Mouse (Mus musculus) E14TG2a.4 (cell line): ENCODE data around the gene Mtcl1.

ENCODE experiments used
- CTCF ChIP-seq: conservative IDR thresholded peaks from 2 replicates; pipeline ENCODE4 v1.5.1; 2014; ENCODE audit warnings: low read length
- NANOG ChIP-seq: IDR thresholded peaks from 2 replicates; pipeline ENCODE4 v1.6.1; 2014; ENCODE audit warnings: borderline replicate concordance, low read length, mixed read lengths
- POU5F1 ChIP-seq: IDR thresholded peaks from 2 replicates; pipeline ENCODE4 v1.6.1; 2014; ENCODE audit warnings: low read length, borderline replicate concordance

DNA sequence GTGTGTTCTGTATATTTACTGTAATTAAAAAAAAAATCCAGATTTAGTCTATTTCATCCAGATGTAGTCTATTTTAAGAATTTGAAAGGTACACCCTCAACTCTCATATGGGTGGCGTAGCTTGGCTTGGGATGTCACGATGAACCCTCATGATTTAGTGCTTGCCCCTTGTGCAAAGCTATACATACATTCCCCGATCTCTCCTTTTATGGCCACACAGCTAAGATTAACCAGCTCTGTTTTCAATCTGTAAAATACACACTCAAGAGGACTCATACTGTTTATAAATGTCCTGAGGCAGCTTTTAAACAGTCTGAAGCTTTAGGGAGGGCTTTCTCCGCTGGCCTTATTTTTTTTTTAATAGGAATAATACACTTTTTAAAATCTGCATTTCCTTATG is 49.8 kb downstream of the Mtcl1 start:
- TF ChIP-seq CTCF (no peak), POU5F1 (no peak), NANOG (no peak)
